Mouse (Mus musculus): ENCODE data around the gene Trim65. TPM values are rescaled to one million over a fixed set of nuclear protein-coding genes. Genes with fewer than 3 reads are reported as not detected.
A peak's percentile ranks its signal among the peaks of the same experiment; 100 is the strongest.

Gene Trim65
- total RNA-seq (2014; rRNA removed; ENCODE audit: low replicate concordance) (5.9 and 15.0 TPM in 2 replicates), polyA plus RNA-seq (2015; fragmentation: Nextera tagmentation; extraction: Ambion mirVana) (2.7 TPM in 2 replicates)

DNA sequence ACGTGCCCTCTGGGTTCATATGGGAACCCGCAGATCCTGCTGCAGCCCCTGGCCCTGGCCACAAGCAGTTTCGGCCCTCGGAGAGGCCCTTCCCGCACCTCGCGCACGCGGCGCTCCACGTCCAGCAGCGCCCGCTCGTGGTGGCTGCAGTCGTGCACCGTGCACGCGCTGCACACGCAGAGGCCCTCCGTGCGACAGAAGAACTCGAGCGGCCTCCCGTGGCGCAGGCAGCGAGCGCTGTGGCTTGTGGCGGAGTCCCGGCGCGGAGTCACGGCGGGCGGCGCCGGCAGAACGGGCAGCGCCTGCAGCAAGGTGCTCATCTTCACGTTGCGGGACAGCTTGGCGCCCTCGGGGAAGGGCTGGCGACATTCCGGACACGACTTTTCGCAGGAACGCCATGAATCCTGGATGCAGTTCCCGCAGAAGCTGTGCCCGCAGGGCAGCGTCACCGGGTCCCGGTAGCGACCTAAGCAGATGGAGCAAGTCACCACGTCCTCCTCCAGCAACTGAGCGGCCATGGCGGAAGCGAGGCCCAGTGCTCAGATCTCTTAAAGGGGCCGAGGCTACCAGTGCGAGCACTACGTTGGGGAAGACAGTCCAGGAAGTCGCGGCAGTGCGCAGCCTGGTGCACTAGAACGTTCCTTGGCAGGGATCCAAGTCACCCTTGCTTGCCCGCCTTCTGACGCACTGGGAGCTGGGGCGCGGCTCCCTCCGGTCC is at the start of gene Trim65:
Trim65 (minus strand) TSS at position 641 of the 718 bp plus-strand sequence.
- Histone ChIP-seq H3K9ac (replicated peaks; ENCODE audit: low read depth, low read length) (peak within 1 kb of the TSS; percentile 67), H3K4me2 (ENCODE audit: low read depth, low read length) (peak within 1 kb of the TSS; percentile 71), H3K9me3 (replicated peaks; ENCODE audit: control insufficient read depth, low read length) (no peaks in the 10 kb centered on the region), H3K36me3 (replicated peaks; ENCODE audit: control insufficient read depth, insufficient read depth, low read length) (peaks cover 31% of the 10 kb centered on the region), H3K27me3 (ENCODE audit: control insufficient read depth, insufficient read depth, low read length) (no peaks in the 10 kb centered on the region), H3K4me3 (ENCODE audit: low read depth, low read length) (peak within 1 kb of the TSS; percentile 63), H3K27ac (ENCODE audit: low read depth) (peak within 1 kb of the TSS; percentile 92), H3K4me1 (ENCODE audit: control insufficient read depth, insufficient read depth) (peaks cover 23% of the 10 kb centered on the region; the same call in 1 of the 2 replicates)
- peak; percentile 85 for DNase-seq (ENCODE audit: low spot score)
- TF ChIP-seq CTCF (IDR thresholded peaks at IDR 0.05; ENCODE audit: low read depth): peak; percentile 99
- peak; percentile 34 for TF ChIP-seq EP300 (IDR thresholded peaks at IDR 0.05; ENCODE audit: low read depth)
- under 1% methylated on average over 64 of the region's 69 CpGs for WGBS
- ATAC-seq (ENCODE audit: insufficient read depth, low read depth): peak; percentile 86

- ATAC-seq (ENCODE audit: insufficient read depth, low read depth) (no peak), DNase-seq (ENCODE audit: low spot score) (no peak)
- whole genome bisulfite sequencing: 87% methylated on average over 20 of the region's 20 CpGs
- no peaks in the 10 kb centered on the region for H3K4me1 ChIP-seq (ENCODE audit: control insufficient read depth, insufficient read depth)
- no peak overlapping the region for H3K27ac ChIP-seq (ENCODE audit: low read depth)
- no peaks in the 10 kb centered on the region for H3K9me3 ChIP-seq (replicated peaks; ENCODE audit: control insufficient read depth, low read length)
- no peak for TF ChIP-seq EP300 (IDR thresholded peaks at IDR 0.05; ENCODE audit: low read depth)
- TF ChIP-seq CTCF (IDR thresholded peaks at IDR 0.05; ENCODE audit: low read depth): no peak
- peaks cover 82% of the 10 kb centered on the region for H3K36me3 ChIP-seq (replicated peaks; ENCODE audit: control insufficient read depth, insufficient read depth, low read length)
- H3K4me2 ChIP-seq (ENCODE audit: low read depth, low read length): no peak overlapping the region
- no peaks in the 10 kb centered on the region for H3K27me3 ChIP-seq (ENCODE audit: control insufficient read depth, insufficient read depth, low read length)
- no peak overlapping the region for H3K4me3 ChIP-seq (ENCODE audit: low read depth, low read length)
- no peak overlapping the region for H3K9ac ChIP-seq (replicated peaks; ENCODE audit: low read depth, low read length)
Measured at GRCm38 (mm10) chr11:116178411-116179121, 47.6 kb upstream of the Trim65 start.

- DNase-seq (ENCODE audit: low spot score) (no peak), ATAC-seq (ENCODE audit: insufficient read depth, low read depth) (no peak)
- TF ChIP-seq CTCF (IDR thresholded peaks at IDR 0.05; ENCODE audit: low read depth): no peak
- TF ChIP-seq EP300 (IDR thresholded peaks at IDR 0.05; ENCODE audit: low read depth): no peak
- Histone ChIP-seq H3K27ac (ENCODE audit: low read depth) (no peak overlapping the region), H3K9ac (replicated peaks; ENCODE audit: low read depth, low read length) (no peak overlapping the region), H3K4me2 (ENCODE audit: low read depth, low read length) (no peak overlapping the region), H3K4me1 (ENCODE audit: control insufficient read depth, insufficient read depth) (no peaks in the 10 kb centered on the region), H3K9me3 (replicated peaks; ENCODE audit: control insufficient read depth, low read length) (no peaks in the 10 kb centered on the region), H3K36me3 (replicated peaks; ENCODE audit: control insufficient read depth, insufficient read depth, low read length) (peaks cover 90% of the 10 kb centered on the region), H3K4me3 (ENCODE audit: low read depth, low read length) (no peak overlapping the region), H3K27me3 (ENCODE audit: control insufficient read depth, insufficient read depth, low read length) (no peaks in the 10 kb centered on the region)
- 89% methylated on average over 7 of the region's 7 CpGs for WGBS
Measured at GRCm38 (mm10) chr11:116176010-116176409, 45.1 kb upstream of the Trim65 start.

GRCm38 (mm10) chr11:116174775-116175448 is 44.0 kb upstream of the Trim65 start:
- no peak for DNase-seq (ENCODE audit: low spot score)
- WGBS: 90% methylated on average over 22 of the region's 22 CpGs
- peaks cover 80% of the 10 kb centered on the region for H3K36me3 ChIP-seq (replicated peaks; ENCODE audit: control insufficient read depth, insufficient read depth, low read length)
- H3K4me3 ChIP-seq (ENCODE audit: low read depth, low read length): no peak overlapping the region
- H3K27ac ChIP-seq (ENCODE audit: low read depth): no peak overlapping the region
- no peak overlapping the region for H3K9ac ChIP-seq (replicated peaks; ENCODE audit: low read depth, low read length)
- ATAC-seq (ENCODE audit: insufficient read depth, low read depth): no peak
- H3K4me2 ChIP-seq (ENCODE audit: low read depth, low read length): no peak overlapping the region
- H3K4me1 ChIP-seq (ENCODE audit: control insufficient read depth, insufficient read depth): no peaks in the 10 kb centered on the region
- TF ChIP-seq EP300 (IDR thresholded peaks at IDR 0.05; ENCODE audit: low read depth): no peak
- no peak for TF ChIP-seq CTCF (IDR thresholded peaks at IDR 0.05; ENCODE audit: low read depth)
- H3K27me3 ChIP-seq (ENCODE audit: control insufficient read depth, insufficient read depth, low read length): no peaks in the 10 kb centered on the region
- H3K9me3 ChIP-seq (replicated peaks; ENCODE audit: control insufficient read depth, low read length): no peaks in the 10 kb centered on the region

DNA sequence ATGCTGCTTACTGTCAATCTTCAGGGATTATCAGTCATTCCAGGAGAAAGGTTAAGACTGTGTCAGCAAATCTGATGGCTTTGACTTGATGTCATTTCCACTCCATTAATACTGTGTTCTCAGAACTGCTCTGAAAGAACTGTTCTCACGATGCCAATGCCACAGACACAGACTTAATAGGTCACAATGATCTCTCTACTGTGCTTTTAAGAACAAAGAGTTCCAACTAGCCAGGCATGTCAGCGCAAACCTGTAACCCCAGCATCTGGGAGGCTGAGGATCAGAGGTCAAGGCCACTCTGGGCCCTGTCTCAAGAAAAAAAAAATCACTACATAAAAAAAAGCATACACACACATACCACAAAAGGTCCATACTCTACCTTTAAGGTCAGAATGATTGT is 41.0 kb upstream of the Trim65 start:
- no peaks in the 10 kb centered on the region for H3K9me3 ChIP-seq (replicated peaks; ENCODE audit: control insufficient read depth, low read length)
- TF ChIP-seq CTCF (IDR thresholded peaks at IDR 0.05; ENCODE audit: low read depth): no peak
- H3K4me3 ChIP-seq (ENCODE audit: low read depth, low read length): no peak overlapping the region
- DNase-seq (ENCODE audit: low spot score): no peak
- no peak overlapping the region for H3K27ac ChIP-seq (ENCODE audit: low read depth)
- H3K36me3 ChIP-seq (replicated peaks; ENCODE audit: control insufficient read depth, insufficient read depth, low read length): peaks cover 56% of the 10 kb centered on the region
- no peak overlapping the region for H3K4me2 ChIP-seq (ENCODE audit: low read depth, low read length)
- ATAC-seq (ENCODE audit: insufficient read depth, low read depth): no peak
- WGBS: 87% methylated on average over 2 of the region's 2 CpGs
- no peak overlapping the region for H3K9ac ChIP-seq (replicated peaks; ENCODE audit: low read depth, low read length)
- H3K4me1 ChIP-seq (ENCODE audit: control insufficient read depth, insufficient read depth): peaks cover 2% of the 10 kb centered on the region
- H3K27me3 ChIP-seq (ENCODE audit: control insufficient read depth, insufficient read depth, low read length): no peaks in the 10 kb centered on the region

Measured in heart, postnatal 0 days (tissue).